Mouse (Mus musculus) heart, embryonic 13.5 days (tissue): ENCODE measurements at regions not wholly inside any gene's neighbourhood (a gene's known extent, or its start where the extent isn't known, plus 50 kb on each side); places are given as distances from the start of the nearest gene placed in this dataset.

Experiments
- ATAC-seq: fragments of 200-750 bp; cut with Nextera tagmentation; 2 replicates; pipeline ENCODE4 v1.8.0; 2017; ENCODE audit warnings: moderate TSS enrichment; ENCODE audit not compliant: insufficient number of reproducible peaks, low FRiP score, low TSS enrichment; ENCODE audit errors: extremely low read depth
- H3K27ac ChIP-seq: fragments of 300-500 bp; sonication (generic); replicated peaks from 2 replicates; pipeline ENCODE4 v1.5.1; 2015; ENCODE audit warnings: moderate library complexity, mild to moderate bottlenecking, inconsistent platforms
- H3K27me3 ChIP-seq: fragments of 300-500 bp; sonication (generic); replicated peaks from 2 replicates; pipeline ENCODE4 v1.6.1; 2015; ENCODE audit warnings: mild to moderate bottlenecking, inconsistent platforms
- H3K36me3 ChIP-seq: fragments of 300-500 bp; sonication (generic); 2 replicates; pipeline ENCODE4 v1.6.1; 2015; ENCODE audit warnings: mild to moderate bottlenecking, inconsistent platforms
- H3K4me1 ChIP-seq: fragments of 300-500 bp; sonication (generic); 2 replicates; pipeline ENCODE4 v1.6.1; 2015; ENCODE audit warnings: inconsistent platforms
- H3K4me2 ChIP-seq: fragments of 300-500 bp; sonication (generic); 2 replicates; pipeline ENCODE4 v1.6.1; 2015; ENCODE audit warnings: inconsistent platforms, mild to moderate bottlenecking, moderate library complexity
- H3K4me3 ChIP-seq: fragments of 300-500 bp; sonication (generic); 2 replicates; pipeline ENCODE4 v1.5.1; 2015; ENCODE audit warnings: moderate library complexity, mild to moderate bottlenecking, inconsistent platforms
- H3K9ac ChIP-seq: fragments of 300-500 bp; sonication (generic); 2 replicates; pipeline ENCODE4 v1.6.1; 2015; ENCODE audit warnings: inconsistent platforms, mild to moderate bottlenecking, moderate library complexity
- H3K9me3 ChIP-seq: fragments of 300-500 bp; sonication (generic); 2 replicates; pipeline ENCODE4 v1.6.1; 2016; ENCODE audit warnings: inconsistent platforms
- WGBS: fragments of 180-500 bp; shearing (Covaris S2); methylation state at CpG from one replicate; pipeline ENCODE4 v1.1.7; 2015; ENCODE audit warnings: mixed read lengths; 5-methylcytosine and 5-hydroxymethylcytosine counted together

- no peak overlapping the region for H3K27ac ChIP-seq
- no peaks in the 10 kb centered on the region for H3K9me3 ChIP-seq
- no peak for ATAC-seq
- peaks cover 11% of the 10 kb centered on the region for H3K4me1 ChIP-seq
- no peak overlapping the region for H3K9ac ChIP-seq
- H3K4me3 ChIP-seq: no peak overlapping the region
- H3K4me2 ChIP-seq: no peak overlapping the region
- H3K27me3 ChIP-seq: no peaks in the 10 kb centered on the region
- H3K36me3 ChIP-seq: no peaks in the 10 kb centered on the region
Measured at GRCm38 (mm10) chr5:54211457-54211856, 213.2 kb downstream of the Stim2 start.

DNA sequence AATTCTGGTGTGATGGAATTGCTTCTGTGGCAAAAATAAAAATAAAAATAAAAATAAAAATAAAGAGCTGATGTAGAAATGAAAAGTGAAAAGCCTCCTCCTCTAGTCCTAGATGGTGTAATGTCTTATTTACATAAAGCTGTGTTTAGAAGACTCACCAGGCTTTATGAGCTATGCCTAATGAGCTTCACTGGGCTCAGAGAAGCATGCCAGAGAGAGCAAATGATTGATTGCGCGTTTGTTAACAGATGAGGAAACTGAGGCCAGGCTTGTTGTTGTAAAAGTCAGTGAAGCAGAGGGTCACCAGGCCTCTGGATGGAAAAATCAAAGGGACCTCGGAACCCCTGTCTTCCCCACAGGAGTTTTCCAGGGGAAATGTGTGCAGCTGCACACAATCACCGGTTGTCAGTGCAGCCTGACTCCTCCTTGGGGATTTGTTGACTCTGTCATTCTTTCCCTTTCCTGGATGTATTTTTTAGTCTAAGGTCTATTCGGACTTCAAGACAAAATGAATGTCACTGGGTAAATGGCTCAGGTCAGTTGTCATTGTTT is 213.8 kb downstream of the Stim2 start:
- Histone ChIP-seq H3K4me3 (no peak overlapping the region), H3K9me3 (no peaks in the 10 kb centered on the region), H3K4me1 (peaks cover 11% of the 10 kb centered on the region), H3K9ac (no peak overlapping the region), H3K36me3 (no peaks in the 10 kb centered on the region), H3K27me3 (no peaks in the 10 kb centered on the region), H3K4me2 (no peak overlapping the region), H3K27ac (no peak overlapping the region; the same call in 1 of the 2 replicates)
- WGBS: 59% methylated on average over 5 of the region's 5 CpGs
- no peak for ATAC-seq

- Histone ChIP-seq H3K27me3 (no peaks in the 10 kb centered on the region), H3K4me2 (no peak overlapping the region), H3K36me3 (no peaks in the 10 kb centered on the region), H3K4me1 (no peaks in the 10 kb centered on the region), H3K9ac (no peak overlapping the region), H3K4me3 (no peak overlapping the region), H3K9me3 (no peaks in the 10 kb centered on the region), H3K27ac (no peak overlapping the region)
- no peak for ATAC-seq
Measured at GRCm38 (mm10) chr5:54225031-54225430, 226.7 kb downstream of the Stim2 start.

DNA sequence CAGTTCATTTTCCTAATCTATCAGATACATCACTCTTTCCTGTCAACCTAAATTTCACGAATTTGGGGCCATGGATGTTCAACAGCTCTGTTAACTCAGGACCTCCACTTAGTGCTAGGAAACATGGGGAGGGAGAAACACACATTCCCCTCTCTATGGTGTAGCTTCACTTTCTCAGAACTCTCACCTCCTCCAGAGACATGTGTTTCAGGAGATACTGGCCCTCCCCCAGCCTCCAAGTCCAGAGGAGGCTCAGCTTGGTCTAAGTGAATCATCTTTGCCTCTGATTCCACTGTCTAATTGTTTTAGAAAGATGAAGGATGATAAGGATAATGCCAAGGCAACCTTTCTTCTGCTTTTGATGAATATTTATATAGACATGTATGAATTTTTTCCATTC is 236.3 kb downstream of the Stim2 start:
- Histone ChIP-seq H3K4me2 (no peak overlapping the region), H3K4me3 (no peak overlapping the region), H3K4me1 (peaks cover 6% of the 10 kb centered on the region), H3K9me3 (no peaks in the 10 kb centered on the region), H3K9ac (no peak overlapping the region), H3K36me3 (no peaks in the 10 kb centered on the region), H3K27me3 (no peaks in the 10 kb centered on the region), H3K27ac (no peak overlapping the region)
- 60% methylated on average over 1 of the region's 1 CpGs for WGBS
- ATAC-seq: no peak

GRCm38 (mm10) chr5:54235226-54235625 is 236.9 kb downstream of the Stim2 start:
- Histone ChIP-seq H3K4me3 (no peak overlapping the region), H3K36me3 (no peaks in the 10 kb centered on the region), H3K9ac (no peak overlapping the region), H3K4me2 (no peak overlapping the region), H3K9me3 (no peaks in the 10 kb centered on the region), H3K27ac (no peak overlapping the region), H3K4me1 (peaks cover 6% of the 10 kb centered on the region), H3K27me3 (no peaks in the 10 kb centered on the region)
- WGBS: 45% methylated on average over 6 of the region's 6 CpGs
- no peak for ATAC-seq

- H3K9ac ChIP-seq: no peak overlapping the region
- no peak for ATAC-seq
- no peaks in the 10 kb centered on the region for H3K27me3 ChIP-seq
- peaks cover 14% of the 10 kb centered on the region for H3K4me1 ChIP-seq
- H3K36me3 ChIP-seq: no peaks in the 10 kb centered on the region
- no peaks in the 10 kb centered on the region for H3K9me3 ChIP-seq
- WGBS: 77% methylated on average over 2 of the region's 2 CpGs
- H3K4me2 ChIP-seq: no peak overlapping the region
- no peak overlapping the region for H3K4me3 ChIP-seq
- no peak overlapping the region for H3K27ac ChIP-seq
Measured at GRCm38 (mm10) chr5:54237226-54237625, 238.9 kb downstream of the Stim2 start.

DNA sequence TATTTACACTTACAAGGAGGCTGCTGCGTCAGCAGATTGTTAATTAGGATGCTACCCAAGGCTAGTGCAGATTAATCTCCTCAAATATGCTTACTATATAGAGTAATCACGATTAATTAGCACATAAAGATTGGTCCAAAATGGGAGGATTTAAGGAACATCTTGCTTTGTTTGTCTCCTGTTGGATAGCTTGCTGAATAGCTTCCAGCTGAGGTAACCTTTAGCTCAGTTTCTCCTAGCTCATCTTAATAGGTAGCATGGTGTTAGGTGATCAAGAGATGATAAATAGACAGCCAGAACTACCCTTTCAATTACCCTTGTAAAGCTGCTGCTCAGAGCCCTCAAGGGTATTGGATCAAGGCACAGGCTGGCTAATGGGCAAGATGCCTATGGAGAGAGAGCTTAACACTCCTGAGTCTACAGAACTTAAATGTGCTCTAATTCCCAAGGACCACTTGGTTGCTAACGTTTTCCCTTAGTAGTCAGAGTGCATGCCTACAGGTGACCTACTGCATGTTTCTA is 240.4 kb downstream of the Stim2 start:
- Histone ChIP-seq H3K36me3 (no peaks in the 10 kb centered on the region), H3K9me3 (no peaks in the 10 kb centered on the region), H3K9ac (no peak overlapping the region), H3K4me3 (no peak overlapping the region), H3K27ac (no peak overlapping the region), H3K4me1 (peaks cover 8% of the 10 kb centered on the region; the same call in 1 of the 2 replicates), H3K27me3 (no peaks in the 10 kb centered on the region), H3K4me2 (no peak overlapping the region)
- 64% methylated on average over 3 of the region's 3 CpGs for WGBS
- ATAC-seq: no peak

DNA sequence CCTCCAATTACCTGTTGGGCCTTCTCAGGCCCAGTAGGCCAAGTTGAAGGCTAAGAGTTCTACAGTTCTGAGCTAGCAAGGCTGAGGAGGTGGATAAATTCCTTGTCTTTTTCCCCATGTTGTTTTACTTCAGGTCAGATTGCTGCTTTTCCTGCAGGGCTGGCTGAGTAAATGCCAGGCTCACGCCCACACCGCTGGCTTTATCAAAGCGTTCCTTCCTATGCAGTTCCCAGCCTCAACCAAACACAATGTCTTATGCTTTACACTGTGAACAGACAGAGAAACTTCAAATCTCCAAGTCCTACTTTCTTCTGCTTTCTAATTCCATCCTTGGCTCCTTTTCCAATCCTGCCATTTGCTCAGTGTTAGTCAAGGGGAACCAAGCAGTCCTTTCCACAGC is 241.3 kb downstream of the Stim2 start:
- no peak overlapping the region for H3K4me3 ChIP-seq
- H3K27me3 ChIP-seq: no peaks in the 10 kb centered on the region
- WGBS: 52% methylated on average over 3 of the region's 3 CpGs
- ATAC-seq: no peak
- peaks cover 8% of the 10 kb centered on the region; the same call in 1 of the 2 replicates for H3K4me1 ChIP-seq
- peak overlapping the region; percentile 17; the same call in 1 of the 2 replicates for H3K27ac ChIP-seq
- H3K36me3 ChIP-seq: no peaks in the 10 kb centered on the region
- H3K9ac ChIP-seq: no peak overlapping the region
- H3K4me2 ChIP-seq: no peak overlapping the region
- no peaks in the 10 kb centered on the region for H3K9me3 ChIP-seq

GRCm38 (mm10) chr5:54241169-54241917 is 243.0 kb downstream of the Stim2 start:
- no peaks in the 10 kb centered on the region for H3K9me3 ChIP-seq
- no peak for ATAC-seq
- H3K4me3 ChIP-seq: peak overlapping the region; percentile 27
- H3K36me3 ChIP-seq: no peaks in the 10 kb centered on the region
- H3K27ac ChIP-seq: no peak overlapping the region
- peak overlapping the region; percentile 50 for H3K9ac ChIP-seq
- no peaks in the 10 kb centered on the region for H3K27me3 ChIP-seq
- 33% methylated on average over 20 of the region's 20 CpGs for WGBS
- H3K4me2 ChIP-seq: peak overlapping the region; percentile 62
- peaks cover 8% of the 10 kb centered on the region; the same call in 1 of the 2 replicates for H3K4me1 ChIP-seq

GRCm38 (mm10) chr5:54242126-54242525 is 243.8 kb downstream of the Stim2 start:
- Histone ChIP-seq H3K4me2 (no peak overlapping the region), H3K4me1 (peaks cover 8% of the 10 kb centered on the region; the same call in 1 of the 2 replicates), H3K27me3 (no peaks in the 10 kb centered on the region), H3K27ac (no peak overlapping the region), H3K9me3 (no peaks in the 10 kb centered on the region), H3K36me3 (no peaks in the 10 kb centered on the region), H3K4me3 (no peak overlapping the region), H3K9ac (no peak overlapping the region)
- WGBS: 87% methylated on average over 4 of the region's 4 CpGs
- ATAC-seq: no peak

DNA sequence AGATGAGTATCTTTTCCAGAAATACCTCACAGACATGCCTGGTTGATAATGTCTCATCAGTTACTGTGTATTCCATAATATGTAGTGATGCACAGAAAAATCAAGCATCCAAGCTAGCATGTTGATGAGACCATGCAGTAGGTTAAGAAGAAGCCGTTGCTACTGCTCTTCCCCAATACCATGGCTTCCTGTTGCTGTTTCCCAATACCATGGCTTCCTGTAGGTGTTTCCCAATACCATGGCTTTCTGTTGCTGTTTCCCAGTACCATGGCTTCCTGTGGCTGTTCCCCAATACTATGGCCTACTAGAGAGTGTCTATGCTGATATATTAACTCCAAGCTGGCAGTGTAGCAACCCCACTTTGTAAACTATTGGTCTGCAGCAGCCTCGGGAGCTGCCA is 253.7 kb downstream of the Stim2 start:
- Histone ChIP-seq H3K36me3 (no peaks in the 10 kb centered on the region), H3K4me1 (peaks cover 4% of the 10 kb centered on the region), H3K9me3 (no peaks in the 10 kb centered on the region), H3K4me2 (no peak overlapping the region), H3K27ac (no peak overlapping the region), H3K4me3 (no peak overlapping the region), H3K27me3 (no peaks in the 10 kb centered on the region), H3K9ac (no peak overlapping the region)
- ATAC-seq: no peak
- 61% methylated on average over 2 of the region's 2 CpGs for WGBS

DNA sequence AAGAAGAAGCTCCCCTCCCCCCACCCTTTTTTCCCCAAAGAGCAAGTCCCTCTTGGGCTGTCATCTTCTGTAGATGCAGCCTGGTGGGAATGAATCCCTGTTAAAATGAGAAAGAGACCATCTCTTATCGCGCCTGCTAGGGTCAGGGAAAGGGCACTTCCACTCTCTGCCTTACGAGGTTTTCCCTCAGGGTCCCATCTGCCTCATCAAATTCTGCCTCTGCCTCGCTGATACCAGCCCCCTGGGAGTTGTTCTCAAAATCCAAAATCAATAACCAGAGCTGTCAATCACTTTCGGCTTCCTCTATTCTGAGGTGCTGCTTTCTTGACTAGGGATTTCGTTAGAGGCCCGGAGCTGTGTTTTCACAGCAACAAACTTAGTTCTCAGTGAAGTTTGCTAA is 255.7 kb downstream of the Stim2 start:
- H3K36me3 ChIP-seq: no peaks in the 10 kb centered on the region
- H3K4me1 ChIP-seq: peaks cover 4% of the 10 kb centered on the region
- no peak overlapping the region for H3K4me2 ChIP-seq
- WGBS: 47% methylated on average over 7 of the region's 7 CpGs
- H3K27me3 ChIP-seq: no peaks in the 10 kb centered on the region
- no peak overlapping the region for H3K9ac ChIP-seq
- no peak for ATAC-seq
- H3K9me3 ChIP-seq: no peaks in the 10 kb centered on the region
- no peak overlapping the region for H3K27ac ChIP-seq
- H3K4me3 ChIP-seq: no peak overlapping the region
